Mouse (Mus musculus) heart, embryonic 16.5 days (tissue): ENCODE data around the gene Kctd18. TPM values are rescaled to one million over a fixed set of nuclear protein-coding genes. Genes with fewer than 3 reads are reported as not detected.
"Not testable (repeated sequence)": the region's sequence is repeated elsewhere in the genome, so short reads cannot be mapped to it uniquely, and the experiment has no call there.

ENCODE experiments used
- ATAC-seq: fragments of 200-750 bp; cut with Nextera tagmentation; replicated peaks from 2 replicates; pipeline ENCODE4 v1.8.0; 2017; ENCODE audit warnings: moderate number of reproducible peaks; ENCODE audit not compliant: insufficient read depth, low FRiP score; ENCODE audit errors: extremely low read depth
- H3K27ac ChIP-seq: fragments of 300-500 bp; sonication (generic); 2 replicates; pipeline ENCODE4 v1.5.1; 2014; ENCODE audit warnings: mild to moderate bottlenecking, low read length, control low read depth, moderate library complexity
- H3K27me3 ChIP-seq: fragments of 300-500 bp; sonication (generic); 2 replicates; pipeline ENCODE4 v1.6.1; 2014; ENCODE audit warnings: low read length, mixed read lengths; ENCODE audit not compliant: control insufficient read depth, insufficient read depth
- H3K36me3 ChIP-seq: fragments of 300-500 bp; sonication (generic); 2 replicates; pipeline ENCODE4 v1.6.1; 2014; ENCODE audit not compliant: control insufficient read depth, insufficient read depth
- H3K4me1 ChIP-seq: fragments of 300-500 bp; sonication (generic); 2 replicates; pipeline ENCODE4 v1.6.1; 2014; ENCODE audit warnings: low read length, mixed read lengths; ENCODE audit not compliant: control insufficient read depth, insufficient read depth
- H3K4me2 ChIP-seq: fragments of 300-500 bp; sonication (generic); 2 replicates; pipeline ENCODE4 v1.6.1; 2014; ENCODE audit warnings: low read depth, mild to moderate bottlenecking, control low read depth, low read length
- H3K4me3 ChIP-seq: fragments of 300-500 bp; sonication (generic); 2 replicates; pipeline ENCODE4 v1.5.1; 2014; ENCODE audit warnings: mild to moderate bottlenecking, control low read depth, low read length
- H3K9ac ChIP-seq: fragments of 300-500 bp; sonication (generic); 2 replicates; pipeline ENCODE4 v1.6.1; 2014; ENCODE audit warnings: low read length, control low read depth
- H3K9me3 ChIP-seq: fragments of 300-500 bp; sonication (generic); replicated peaks from 2 replicates; pipeline ENCODE4 v1.6.1; 2016; ENCODE audit warnings: low read length; ENCODE audit not compliant: control insufficient read depth
- WGBS: fragments of 180-500 bp; shearing (Covaris S2); extraction: QIAGEN DNeasy Blood & Tissue Kit; methylation state at CpG from one replicate; pipeline ENCODE4 v1.1.7; 2014; 5-methylcytosine and 5-hydroxymethylcytosine counted together
- polyA plus RNA-seq: library from polyadenylated mRNA; unstranded; fragments of >200 nt; fragmentation: Nextera tagmentation; extraction: Ambion mirVana; gene quantifications from 2 replicates; pipeline ENCODE4 v1.2.1, GENCODE M21; 2015

Kctd18 gene
- polyA plus RNA-seq, 1 experiment from 2014 or later: 14.0 TPM

DNA sequence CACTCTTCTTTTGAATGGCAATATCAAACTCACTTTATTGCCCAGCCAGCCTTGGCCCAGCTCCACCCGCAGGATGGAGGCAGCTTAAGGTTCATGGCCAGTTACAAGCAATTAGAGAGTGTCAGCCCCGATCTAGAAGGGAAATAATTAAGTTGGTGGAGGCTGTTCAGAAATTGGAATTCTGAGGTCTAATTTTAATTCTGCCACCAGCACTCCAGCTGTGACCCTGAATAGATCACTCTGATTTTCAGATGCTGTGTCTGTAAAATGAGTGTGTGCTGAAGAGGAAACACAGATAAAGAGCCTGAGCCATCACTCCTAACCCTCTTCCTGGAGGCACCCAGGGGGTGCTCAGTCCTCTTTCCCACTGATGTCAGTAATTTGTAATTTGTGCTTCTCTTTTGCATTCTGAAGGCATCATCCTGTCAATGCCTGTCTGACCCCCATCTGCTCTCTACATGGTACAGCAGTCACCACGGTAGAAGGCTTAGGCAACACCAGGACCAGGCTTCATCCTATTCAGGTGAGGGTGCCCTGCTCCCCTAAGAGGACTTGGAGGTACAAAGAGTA lies 28.1 kb upstream of the Kctd18 start:
- Histone ChIP-seq H3K4me1 (no peaks in the 10 kb centered on the region), H3K27ac (no peak overlapping the region), H3K4me3 (no peak overlapping the region), H3K9ac (no peak overlapping the region), H3K9me3 (no peaks in the 10 kb centered on the region), H3K36me3 (no peaks in the 10 kb centered on the region), H3K4me2 (no peak overlapping the region), H3K27me3 (no peaks in the 10 kb centered on the region)
- no peak for ATAC-seq
- 74% methylated on average over 3 of the region's 3 CpGs for WGBS

GRCm38 (mm10) chr1:58045546-58045945 lies 26.8 kb upstream of the Kctd18 start:
- Histone ChIP-seq H3K4me2 (no peak overlapping the region), H3K9me3 (no peaks in the 10 kb centered on the region)

GRCm38 (mm10) chr1:58045076-58045475 lies 26.3 kb upstream of the Kctd18 start:
- Histone ChIP-seq H3K4me1 (no peaks in the 10 kb centered on the region), H3K27me3 (no peaks in the 10 kb centered on the region), H3K36me3 (no peaks in the 10 kb centered on the region), H3K4me2 (no peak overlapping the region), H3K27ac (no peak overlapping the region), H3K9me3 (no peaks in the 10 kb centered on the region), H3K4me3 (no peak overlapping the region), H3K9ac (no peak overlapping the region)
- no peak for ATAC-seq
- 55% methylated on average over 3 of the region's 3 CpGs for WGBS

More at GRCm38 (mm10) chr1:58045546-58045945, 26.8 kb upstream of the Kctd18 start:
- Histone ChIP-seq H3K9ac (no peak overlapping the region), H3K36me3 (no peaks in the 10 kb centered on the region), H3K4me1 (no peaks in the 10 kb centered on the region), H3K4me3 (no peak overlapping the region), H3K27ac (no peak overlapping the region), H3K27me3 (no peaks in the 10 kb centered on the region)
- ATAC-seq: no peak
- 61% methylated on average over 5 of the region's 5 CpGs for WGBS

- not testable (repeated sequence) for H3K4me1 ChIP-seq, H3K9me3 ChIP-seq, H3K27me3 ChIP-seq, ATAC-seq, H3K9ac ChIP-seq, H3K4me3 ChIP-seq, H3K36me3 ChIP-seq, H3K27ac ChIP-seq, H3K4me2 ChIP-seq
- WGBS: 91% methylated on average over 9 of the region's 9 CpGs
These were observed 18.6 kb upstream of the Kctd18 start for GRCm38 (mm10) chr1:58037306-58037705.

DNA sequence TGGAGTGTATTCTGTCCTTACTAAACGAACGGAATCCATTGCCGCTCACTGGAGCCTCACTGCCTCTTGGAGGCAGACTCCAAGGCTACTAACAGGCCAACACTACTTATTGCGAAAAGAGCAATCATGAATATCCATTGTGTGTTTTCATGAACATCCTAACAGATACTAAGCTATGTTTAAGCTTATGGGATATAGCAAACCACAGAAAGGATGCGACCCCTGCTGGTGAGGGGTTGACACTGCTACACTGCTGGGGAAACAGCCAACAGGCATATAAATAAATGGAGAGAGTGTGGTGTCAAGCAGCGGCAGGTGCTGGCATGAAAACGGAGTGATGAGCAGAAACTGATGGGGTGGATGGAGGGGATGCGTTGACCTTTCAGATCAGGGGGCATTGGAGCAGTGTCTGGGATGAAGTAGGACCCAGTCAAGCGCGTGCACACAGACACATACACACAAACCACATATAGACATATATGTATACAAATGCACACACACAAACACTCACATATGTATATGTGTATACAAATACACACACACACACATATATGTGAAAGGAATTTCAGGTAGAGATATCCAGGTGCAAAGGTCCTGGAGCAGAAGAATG lies 12.5 kb upstream of the Kctd18 start:
- no peak for ATAC-seq

DNA sequence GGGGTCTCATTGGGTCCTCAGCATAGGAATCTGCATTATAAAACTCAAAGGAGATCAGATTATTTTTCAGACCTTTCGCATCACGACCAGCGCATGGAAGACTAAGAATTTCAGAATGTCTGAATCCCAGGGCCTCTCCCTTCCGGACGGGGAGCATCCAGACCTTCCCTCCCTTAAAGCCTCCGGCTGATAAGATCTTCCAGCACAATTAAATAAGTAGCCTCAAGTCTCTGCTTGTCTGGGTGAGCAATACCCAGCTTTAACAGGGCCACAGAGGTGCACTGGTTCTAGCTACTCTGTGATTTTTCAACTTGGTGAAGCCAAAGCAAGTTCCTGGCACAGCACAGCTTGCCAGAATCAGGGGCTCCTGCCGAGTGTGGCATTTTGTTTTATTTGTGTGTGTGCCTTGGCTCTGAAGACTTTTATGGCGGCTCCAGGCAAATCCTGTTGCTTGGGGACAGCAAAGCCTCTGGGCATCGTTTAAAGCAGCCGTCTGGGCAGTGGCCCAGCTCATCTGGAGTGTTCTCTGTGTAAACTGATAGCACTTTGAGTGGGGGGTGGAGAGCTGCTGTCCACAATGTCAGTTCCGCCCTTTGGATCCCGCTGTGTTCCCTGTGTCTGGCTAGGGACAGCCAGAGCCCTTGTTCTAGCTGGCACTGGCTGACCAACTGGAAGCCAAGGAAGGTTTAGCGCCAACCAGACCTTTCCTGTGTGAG lies 11.6 kb upstream of the Kctd18 start:
- ATAC-seq: peak; percentile 92

More for the DNA sequence above, 12.5 kb upstream of the Kctd18 start:
- no peaks in the 10 kb centered on the region for H3K36me3 ChIP-seq
- H3K4me2 ChIP-seq: peak overlapping the region; percentile 77
- WGBS: 64% methylated on average over 10 of the region's 10 CpGs
- peaks cover 29% of the 10 kb centered on the region for H3K4me1 ChIP-seq
- no peaks in the 10 kb centered on the region for H3K27me3 ChIP-seq
- peak overlapping the region; percentile 80 for H3K27ac ChIP-seq
- H3K9ac ChIP-seq: no peak overlapping the region
- H3K9me3 ChIP-seq: no peaks in the 10 kb centered on the region
- no peak overlapping the region for H3K4me3 ChIP-seq

DNA sequence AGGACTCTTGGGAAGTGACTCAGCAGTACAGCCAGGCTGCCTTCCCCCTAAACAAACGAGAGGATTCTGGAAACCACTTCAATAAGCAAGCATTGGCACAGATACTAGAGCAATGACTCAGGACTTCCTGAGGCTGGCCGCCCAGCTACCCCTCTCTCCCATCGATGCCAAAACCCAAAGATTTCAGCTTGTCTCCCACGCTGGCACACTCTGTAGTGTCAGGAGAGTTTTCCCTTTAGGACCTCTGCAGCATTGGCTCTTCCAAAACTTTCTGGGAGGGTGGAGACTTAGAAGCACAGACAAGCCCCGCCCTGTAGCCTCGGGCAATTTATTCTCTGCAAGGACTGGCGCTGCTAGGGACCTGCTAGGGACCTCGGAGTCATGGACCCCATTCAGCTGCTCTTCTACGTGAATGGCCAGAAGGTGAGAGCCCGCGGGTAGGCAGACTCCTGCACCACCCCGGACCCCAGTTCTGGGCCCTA lies 10.9 kb upstream of the Kctd18 start, which contains the start of gene Aox1:
Gene Aox1 (plus strand): TSS at position 296 of the 482 bp plus-strand sequence.
- Histone ChIP-seq H3K4me3 (peak within 1 kb of the TSS; percentile 49), H3K27me3 (no peaks in the 10 kb centered on the region), H3K36me3 (peaks cover under 1% of the 10 kb centered on the region; the same call in 1 of the 2 replicates), H3K9me3 (no peaks in the 10 kb centered on the region), H3K4me2 (peak within 1 kb of the TSS; percentile 77), H3K9ac (peak within 1 kb of the TSS; percentile 57), H3K27ac (peak within 1 kb of the TSS; percentile 80), H3K4me1 (peaks cover 29% of the 10 kb centered on the region)
- WGBS: 7% methylated on average over 12 of the region's 12 CpGs
- peak; percentile 61 for ATAC-seq

More for the DNA sequence above, 11.6 kb upstream of the Kctd18 start:
- Histone ChIP-seq H3K4me3 (peak overlapping the region; percentile 49), H3K27me3 (no peaks in the 10 kb centered on the region), H3K4me1 (peaks cover 29% of the 10 kb centered on the region), H3K9me3 (no peaks in the 10 kb centered on the region), H3K36me3 (no peaks in the 10 kb centered on the region), H3K4me2 (peak overlapping the region; percentile 77), H3K27ac (peak overlapping the region; percentile 80), H3K9ac (peak overlapping the region; percentile 57)
- 17% methylated on average over 13 of the region's 13 CpGs for WGBS

- Histone ChIP-seq H3K4me2 (peak overlapping the region; percentile 17; the same call in 1 of the 2 replicates), H3K36me3 (peaks cover 7% of the 10 kb centered on the region), H3K9me3 (no peaks in the 10 kb centered on the region), H3K9ac (0 out of 2 replicates have a peak overlapping the region, but pooled peaks have one; percentile 9), H3K4me3 (no peak overlapping the region), H3K27me3 (no peaks in the 10 kb centered on the region), H3K27ac (no peak overlapping the region), H3K4me1 (peaks cover 29% of the 10 kb centered on the region)
- ATAC-seq: no peak
- WGBS: 31% methylated on average over 7 of the region's 7 CpGs
These were observed 9.0 kb upstream of the Kctd18 start for GRCm38 (mm10) chr1:58027707-58028106.

GRCm38 (mm10) chr1:58006388-58006787 lies 12.4 kb downstream of the Kctd18 start:
- H3K27me3 ChIP-seq, H3K4me3 ChIP-seq, H3K9ac ChIP-seq, H3K27ac ChIP-seq, H3K4me2 ChIP-seq, H3K9me3 ChIP-seq, H3K4me1 ChIP-seq, ATAC-seq: not testable (repeated sequence)
- H3K36me3 ChIP-seq: peaks cover 16% of the 10 kb centered on the region
- 96% methylated on average over 6 of the region's 7 CpGs for WGBS
